Mouse (Mus musculus) midbrain, embryonic 12.5 days (tissue): Measurements from ENCODE around the gene Cenpm. TPM values are rescaled to one million over a fixed set of nuclear protein-coding genes. Genes with fewer than 3 reads are reported as not detected.

ENCODE experiments used
- ATAC-seq: fragments of 200-750 bp; cut with Nextera tagmentation; 2 replicates; pipeline ENCODE4 v1.8.0; 2017; ENCODE audit warnings: low read depth, moderate TSS enrichment, moderate library complexity; ENCODE audit not compliant: low FRiP score
- H3K27ac ChIP-seq: fragments of 300-500 bp; sonication (generic); replicated peaks from 2 replicates; pipeline ENCODE4 v1.5.1; 2016; ENCODE audit warnings: mild to moderate bottlenecking
- H3K27me3 ChIP-seq: fragments of 300-500 bp; sonication (generic); 2 replicates; pipeline ENCODE4 v1.6.1; 2016; ENCODE audit warnings: mild to moderate bottlenecking
- H3K36me3 ChIP-seq: fragments of 300-500 bp; sonication (generic); 2 replicates; pipeline ENCODE4 v1.6.1; 2016
- H3K4me1 ChIP-seq: fragments of 300-500 bp; sonication (generic); 2 replicates; pipeline ENCODE4 v1.6.1; 2016
- H3K4me2 ChIP-seq: fragments of 300-500 bp; sonication (generic); replicated peaks from 2 replicates; pipeline ENCODE4 v1.6.1; 2016; ENCODE audit warnings: mild to moderate bottlenecking, moderate library complexity
- H3K4me3 ChIP-seq: fragments of 300-500 bp; sonication (generic); 2 replicates; pipeline ENCODE4 v1.5.1; 2016; ENCODE audit warnings: mild to moderate bottlenecking
- H3K9ac ChIP-seq: fragments of 300-500 bp; sonication (generic); replicated peaks from 2 replicates; pipeline ENCODE4 v1.6.1; 2016; ENCODE audit warnings: mild to moderate bottlenecking, moderate library complexity
- H3K9me3 ChIP-seq: fragments of 300-500 bp; sonication (generic); 2 replicates; pipeline ENCODE4 v1.6.1; 2016; ENCODE audit warnings: mild to moderate bottlenecking
- WGBS: fragments of 180-500 bp; shearing (Covaris S2); methylation state at CpG from one replicate; pipeline ENCODE4 v1.1.7; 2016; 5-methylcytosine and 5-hydroxymethylcytosine counted together
- polyA plus RNA-seq: library from polyadenylated mRNA; unstranded; fragments of >200 nt; fragmentation: Nextera tagmentation; extraction: Ambion mirVana; gene quantifications from 2 replicates; pipeline ENCODE4 v1.2.1, GENCODE M21; 2016

Cenpm gene
- polyA plus RNA-seq, 1 experiment from 2014 or later: 61.9 TPM

GRCm38 (mm10) chr15:82203090-82203489 lies 41.5 kb downstream of the Cenpm start:
- H3K9ac ChIP-seq: no peak overlapping the region
- H3K36me3 ChIP-seq: peaks cover 83% of the 10 kb centered on the region
- H3K27me3 ChIP-seq: peaks cover 42% of the 10 kb centered on the region
- no peak overlapping the region for H3K4me3 ChIP-seq
- no peak for ATAC-seq
- WGBS: 96% methylated on average over 10 of the region's 10 CpGs
- no peak overlapping the region for H3K4me2 ChIP-seq
- H3K27ac ChIP-seq: 0 out of 2 replicates have a peak overlapping the region, but pooled peaks have one; percentile 20
- H3K9me3 ChIP-seq: no peaks in the 10 kb centered on the region
- H3K4me1 ChIP-seq: peaks cover 35% of the 10 kb centered on the region

GRCm38 (mm10) chr15:82202086-82202485 lies 42.5 kb downstream of the Cenpm start:
- H3K4me2 ChIP-seq: no peak overlapping the region
- no peak overlapping the region for H3K27ac ChIP-seq
- WGBS: 90% methylated on average over 6 of the region's 6 CpGs
- H3K9ac ChIP-seq: no peak overlapping the region
- ATAC-seq: no peak
- H3K27me3 ChIP-seq: peaks cover 32% of the 10 kb centered on the region
- H3K36me3 ChIP-seq: peaks cover 93% of the 10 kb centered on the region
- no peaks in the 10 kb centered on the region for H3K9me3 ChIP-seq
- H3K4me3 ChIP-seq: no peak overlapping the region
- H3K4me1 ChIP-seq: peaks cover 25% of the 10 kb centered on the region

GRCm38 (mm10) chr15:82199546-82199945 lies 45.0 kb downstream of the Cenpm start:
- 89% methylated on average over 12 of the region's 12 CpGs for WGBS
- Histone ChIP-seq H3K9ac (no peak overlapping the region), H3K27ac (no peak overlapping the region), H3K27me3 (peaks cover 6% of the 10 kb centered on the region; the same call in 1 of the 2 replicates), H3K4me2 (no peak overlapping the region), H3K36me3 (peaks cover 97% of the 10 kb centered on the region), H3K4me3 (no peak overlapping the region), H3K4me1 (peaks cover 9% of the 10 kb centered on the region; the same call in 1 of the 2 replicates), H3K9me3 (no peaks in the 10 kb centered on the region)
- ATAC-seq: no peak

- Histone ChIP-seq H3K9me3 (no peaks in the 10 kb centered on the region), H3K4me1 (no peaks in the 10 kb centered on the region), H3K36me3 (peaks cover 97% of the 10 kb centered on the region), H3K4me2 (no peak overlapping the region), H3K27ac (no peak overlapping the region), H3K4me3 (no peak overlapping the region), H3K27me3 (peaks cover 4% of the 10 kb centered on the region; the same call in 1 of the 2 replicates), H3K9ac (no peak overlapping the region)
- 93% methylated on average over 7 of the region's 7 CpGs for WGBS
- no peak for ATAC-seq
These were observed 46.2 kb downstream of the Cenpm start for GRCm38 (mm10) chr15:82198342-82198741.

- no peak overlapping the region for H3K4me3 ChIP-seq
- H3K4me2 ChIP-seq: no peak overlapping the region
- no peaks in the 10 kb centered on the region for H3K9me3 ChIP-seq
- peaks cover 97% of the 10 kb centered on the region for H3K36me3 ChIP-seq
- H3K27me3 ChIP-seq: no peaks in the 10 kb centered on the region
- no peak overlapping the region for H3K9ac ChIP-seq
- WGBS: 95% methylated on average over 11 of the region's 11 CpGs
- no peak for ATAC-seq
- H3K4me1 ChIP-seq: no peaks in the 10 kb centered on the region
- no peak overlapping the region for H3K27ac ChIP-seq
These were observed 46.6 kb downstream of the Cenpm start for GRCm38 (mm10) chr15:82197937-82198336.

- H3K4me3 ChIP-seq: no peak overlapping the region
- no peaks in the 10 kb centered on the region for H3K9me3 ChIP-seq
- 96% methylated on average over 10 of the region's 10 CpGs for WGBS
- H3K9ac ChIP-seq: no peak overlapping the region
- no peaks in the 10 kb centered on the region for H3K27me3 ChIP-seq
- ATAC-seq: no peak
- H3K27ac ChIP-seq: no peak overlapping the region
- no peak overlapping the region for H3K4me2 ChIP-seq
- no peaks in the 10 kb centered on the region for H3K4me1 ChIP-seq
- peaks cover 97% of the 10 kb centered on the region for H3K36me3 ChIP-seq
These were observed 47.2 kb downstream of the Cenpm start for GRCm38 (mm10) chr15:82197246-82197750.

GRCm38 (mm10) chr15:82196300-82196699 lies 48.2 kb downstream of the Cenpm start:
- Histone ChIP-seq H3K4me3 (no peak overlapping the region), H3K4me2 (no peak overlapping the region), H3K9ac (no peak overlapping the region), H3K27me3 (no peaks in the 10 kb centered on the region), H3K36me3 (peaks cover 97% of the 10 kb centered on the region), H3K4me1 (no peaks in the 10 kb centered on the region), H3K9me3 (no peaks in the 10 kb centered on the region), H3K27ac (no peak overlapping the region)
- no peak for ATAC-seq
- WGBS: 89% methylated on average over 12 of the region's 12 CpGs

GRCm38 (mm10) chr15:82192617-82193016 lies 51.9 kb downstream of the Cenpm start:
- WGBS: 83% methylated on average over 8 of the region's 8 CpGs
- no peak overlapping the region for H3K4me2 ChIP-seq

GRCm38 (mm10) chr15:82188481-82189240 lies 55.9 kb downstream of the Cenpm start:
- Histone ChIP-seq H3K4me1 (no peaks in the 10 kb centered on the region), H3K4me2 (no peak overlapping the region), H3K36me3 (peaks cover 98% of the 10 kb centered on the region), H3K9me3 (no peaks in the 10 kb centered on the region), H3K9ac (no peak overlapping the region), H3K4me3 (no peak overlapping the region), H3K27me3 (no peaks in the 10 kb centered on the region), H3K27ac (no peak overlapping the region)
- 98% methylated on average over 10 of the region's 10 CpGs for WGBS
- ATAC-seq: no peak

More at GRCm38 (mm10) chr15:82192617-82193016, 51.9 kb downstream of the Cenpm start:
- Histone ChIP-seq H3K9ac (no peak overlapping the region), H3K27me3 (no peaks in the 10 kb centered on the region), H3K4me1 (no peaks in the 10 kb centered on the region), H3K4me3 (no peak overlapping the region), H3K9me3 (no peaks in the 10 kb centered on the region), H3K27ac (no peak overlapping the region), H3K36me3 (peaks cover 98% of the 10 kb centered on the region)
- no peak for ATAC-seq

- Histone ChIP-seq H3K4me1 (no peaks in the 10 kb centered on the region), H3K9ac (no peak overlapping the region), H3K27ac (no peak overlapping the region), H3K36me3 (peaks cover 98% of the 10 kb centered on the region), H3K4me3 (no peak overlapping the region), H3K4me2 (no peak overlapping the region), H3K27me3 (no peaks in the 10 kb centered on the region), H3K9me3 (no peaks in the 10 kb centered on the region)
- 100% methylated on average over 1 of the region's 1 CpGs for WGBS
- no peak for ATAC-seq
These were observed 56.6 kb downstream of the Cenpm start for GRCm38 (mm10) chr15:82187924-82188323.

GRCm38 (mm10) chr15:82187401-82187800 lies 57.1 kb downstream of the Cenpm start:
- Histone ChIP-seq H3K27me3 (no peaks in the 10 kb centered on the region), H3K36me3 (peaks cover 98% of the 10 kb centered on the region), H3K4me1 (no peaks in the 10 kb centered on the region), H3K9me3 (0 out of 2 replicates have a peak, but pooled peaks cover under 1% of the 10 kb centered on the region), H3K9ac (no peak overlapping the region), H3K27ac (no peak overlapping the region), H3K4me3 (no peak overlapping the region), H3K4me2 (no peak overlapping the region)
- WGBS: 87% methylated on average over 4 of the region's 4 CpGs
- ATAC-seq: no peak

- H3K27ac ChIP-seq: no peak overlapping the region
These were observed 57.6 kb downstream of the Cenpm start for GRCm38 (mm10) chr15:82186931-82187330.

More at GRCm38 (mm10) chr15:82186931-82187330, 57.6 kb downstream of the Cenpm start:
- H3K4me3 ChIP-seq: no peak overlapping the region
- H3K4me1 ChIP-seq: no peaks in the 10 kb centered on the region
- ATAC-seq: no peak
- H3K27me3 ChIP-seq: no peaks in the 10 kb centered on the region
- no peak overlapping the region for H3K9ac ChIP-seq
- no peak overlapping the region for H3K4me2 ChIP-seq
- 95% methylated on average over 5 of the region's 5 CpGs for WGBS
- peaks cover 6% of the 10 kb centered on the region for H3K9me3 ChIP-seq
- peaks cover 98% of the 10 kb centered on the region for H3K36me3 ChIP-seq
